Mouse (Mus musculus) inflammation-experienced regulatory T-cells, adult 6 months (primary cell): ENCODE results near the gene Clvs2. TPM values are rescaled to one million over a fixed set of nuclear protein-coding genes. Genes with fewer than 3 reads are reported as not detected.

ENCODE experiments used
- ATAC-seq: one replicate; pipeline ENCODE4 v1.8.0; 2017
- polyA plus RNA-seq, 3 experiments: library from polyadenylated mRNA; unstranded; fragments of 100-300 nt; shearing (Covaris generic); gene quantifications; one replicate each; pipeline ENCODE4 v1.2.1; 2017

Clvs2 gene
- polyA plus RNA-seq: under 1 TPM in 1 of 3 experiments, not detected in 2; 0.11 TPM

GRCm38 (mm10) chr10:33624131-33624879 is at the start of gene Clvs2:
Clvs2 (minus strand) TSS chr10:33624769.
- ATAC-seq: no peak

DNA sequence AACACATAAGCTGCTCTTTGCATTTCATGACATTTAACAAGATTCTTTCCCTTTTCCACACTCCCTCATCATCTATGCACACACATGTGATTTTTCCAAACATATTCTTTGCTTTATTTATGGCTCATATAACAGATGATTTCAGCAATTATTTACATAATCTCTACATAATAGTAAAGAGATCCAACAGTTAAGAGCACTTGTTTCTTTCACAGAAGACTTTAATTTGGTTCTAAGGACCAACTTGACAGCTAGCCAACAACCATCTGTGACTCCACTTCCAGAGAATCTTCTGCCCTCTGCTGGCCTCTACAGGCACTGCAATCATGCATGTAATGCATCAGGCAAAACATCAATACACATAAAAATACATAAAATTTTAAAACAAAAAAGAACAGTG is 28.6 kb upstream of the Clvs2 start:
- no peak for ATAC-seq

DNA sequence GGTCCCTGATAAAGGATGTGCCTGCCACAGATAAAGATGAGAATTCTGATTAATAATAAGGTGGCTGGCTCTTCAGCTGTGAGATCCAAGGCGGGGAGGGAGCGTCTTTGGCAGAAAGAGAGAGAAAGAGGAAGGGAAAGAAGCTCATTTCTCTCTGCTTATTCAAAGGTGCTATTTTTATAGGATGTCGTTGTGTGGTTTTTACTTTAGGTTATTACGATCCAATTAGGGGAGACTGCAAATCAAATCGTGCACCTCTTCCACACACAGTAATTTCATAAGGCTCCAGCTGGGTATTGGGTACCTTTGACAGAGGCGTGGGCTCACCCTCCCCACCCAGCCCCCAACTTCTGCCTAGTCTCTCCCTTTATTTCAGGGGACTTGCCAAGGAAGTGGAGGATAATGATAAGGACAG is 985 bp downstream of the Clvs2 start:
- no peak for ATAC-seq

GRCm38 (mm10) chr10:33622700-33623099 is 1.9 kb downstream of the Clvs2 start:
- no peak for ATAC-seq

GRCm38 (mm10) chr10:33616207-33616606 is 8.4 kb downstream of the Clvs2 start:
- ATAC-seq: no peak

GRCm38 (mm10) chr10:33613197-33613596 is 11.4 kb downstream of the Clvs2 start:
- no peak for ATAC-seq

- no peak for ATAC-seq
Observed at GRCm38 (mm10) chr10:33592732-33593131, 31.8 kb downstream of the Clvs2 start.

- ATAC-seq: no peak
Observed at GRCm38 (mm10) chr10:33588800-33589199, 35.8 kb downstream of the Clvs2 start.

GRCm38 (mm10) chr10:33587118-33587517 is 37.5 kb downstream of the Clvs2 start:
- ATAC-seq: no peak

GRCm38 (mm10) chr10:33558081-33558480 is 66.5 kb downstream of the Clvs2 start:
- ATAC-seq: no peak

GRCm38 (mm10) chr10:33540331-33540730 is 84.2 kb downstream of the Clvs2 start:
- ATAC-seq: no peak

Other genes starting within 250 kb of the Clvs2 start
- gene Sult3a2, start 161.9 kb upstream of the Clvs2 start, polyA plus RNA-seq: not detected
- gene Sult3a1, start 233.0 kb upstream of the Clvs2 start, polyA plus RNA-seq: not detected